Mouse (Mus musculus) macrophage (primary cell): ENCODE results near the gene C530008M17Rik. TPM values are rescaled to one million over a fixed set of nuclear protein-coding genes. Genes with fewer than 3 reads are reported as not detected.

Experiments used
- polyA plus RNA-seq: library from polyadenylated mRNA; stranded (reverse); fragments of 250-400 nt; gene quantifications from 3 replicates; pipeline ENCODE4 v1.2.4, GENCODE M21; 2018; ENCODE audit warnings: inconsistent platforms

The C530008M17Rik gene
- polyA plus RNA-seq, 1 experiment from 2014 or later, result 0.03 TPM

Other genes starting within 250 kb of the C530008M17Rik start
- gene Gm7271, start 172.5 kb upstream of the C530008M17Rik start, polyA plus RNA-seq, result not detected in 3 replicates
- 46.9 to 69.0 TPM (median 50.8 TPM) in 3 replicates for gene Exoc1, start 127.2 kb upstream of the C530008M17Rik start, polyA plus RNA-seq
- 3.5 to 4.4 TPM (median 4.2 TPM) in 3 replicates for gene Cep135, start 67.8 kb upstream of the C530008M17Rik start, polyA plus RNA-seq
- 2.9 to 8.2 TPM (median 7.4 TPM) in 3 replicates for gene Aasdh, start 249.0 kb downstream of the C530008M17Rik start, polyA plus RNA-seq